Mouse (Mus musculus) right cerebral cortex, adult 2 months (tissue): ENCODE measurements around the gene Ly86.

Experiments used
- DNase-seq, 2 experiments: peaks; one replicate each; pipeline ENCODE4 v3.0.0; 2021 to 2022; ENCODE audit warnings: low spot score in 2 of 2

Ly86 gene

DNA sequence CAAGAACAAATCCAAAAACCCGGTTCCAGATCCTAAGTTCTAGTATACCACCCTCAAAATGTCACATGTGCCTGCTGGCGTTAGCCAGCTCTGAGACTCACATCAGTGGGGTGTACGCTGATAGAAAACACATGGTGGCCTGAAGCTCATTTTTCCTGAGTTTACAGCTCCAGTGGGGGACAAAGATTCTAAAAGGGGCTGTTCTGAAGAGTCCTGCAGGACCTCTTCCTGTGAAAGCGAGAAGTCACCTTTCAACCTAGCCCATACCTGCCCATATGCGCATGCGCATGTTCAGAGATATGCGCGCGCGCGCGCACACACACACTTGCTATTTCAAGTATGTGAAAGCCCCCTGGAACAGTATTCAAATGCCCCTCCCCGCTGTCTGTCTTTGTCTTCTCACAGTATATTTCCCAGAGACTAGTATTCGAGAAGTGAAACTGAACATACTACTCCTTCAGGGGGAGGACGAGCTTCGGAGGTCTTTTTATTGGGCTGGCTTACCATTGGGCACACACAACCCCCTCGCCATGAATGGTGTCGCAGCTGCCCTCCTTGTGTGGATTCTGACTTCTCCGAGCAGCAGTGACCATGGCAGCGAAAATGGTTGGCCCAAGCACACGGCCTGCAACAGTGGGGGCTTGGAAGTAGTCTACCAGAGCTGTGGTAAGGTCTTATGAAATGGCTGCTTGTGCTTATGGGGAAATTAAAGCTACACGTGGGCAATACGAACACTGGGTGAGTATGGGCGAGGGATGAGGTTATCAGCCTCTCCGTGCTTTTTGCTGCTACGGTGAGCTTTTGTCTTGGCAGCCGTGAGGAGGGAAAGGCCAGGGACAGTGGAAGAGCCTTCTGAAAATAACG is at the start of gene Ly86:
Gene Ly86 (plus strand): TSS at position 300 of the 864 bp plus-strand sequence.
- no peak for DNase-seq

DNA sequence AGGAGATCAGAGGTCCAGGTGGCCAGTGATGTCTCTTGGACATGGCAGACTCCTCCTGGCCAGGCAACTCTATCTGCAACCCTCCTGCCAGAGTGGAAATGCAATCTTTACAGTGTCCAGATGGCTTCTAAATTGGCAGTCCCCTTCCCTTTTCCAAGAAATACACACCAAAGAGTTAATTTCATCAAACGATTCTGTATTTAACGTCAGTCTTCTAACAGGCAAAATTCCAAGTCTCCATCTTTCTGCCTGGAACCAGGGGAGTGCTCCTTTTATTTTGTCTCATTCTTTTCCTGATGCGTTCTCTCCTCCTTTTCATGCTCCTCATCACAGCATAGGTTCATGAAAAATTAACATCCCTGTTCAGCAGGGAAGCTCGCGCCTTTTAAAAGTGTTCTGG is 47.1 kb upstream of the Ly86 start:
- no peak for DNase-seq

DNA sequence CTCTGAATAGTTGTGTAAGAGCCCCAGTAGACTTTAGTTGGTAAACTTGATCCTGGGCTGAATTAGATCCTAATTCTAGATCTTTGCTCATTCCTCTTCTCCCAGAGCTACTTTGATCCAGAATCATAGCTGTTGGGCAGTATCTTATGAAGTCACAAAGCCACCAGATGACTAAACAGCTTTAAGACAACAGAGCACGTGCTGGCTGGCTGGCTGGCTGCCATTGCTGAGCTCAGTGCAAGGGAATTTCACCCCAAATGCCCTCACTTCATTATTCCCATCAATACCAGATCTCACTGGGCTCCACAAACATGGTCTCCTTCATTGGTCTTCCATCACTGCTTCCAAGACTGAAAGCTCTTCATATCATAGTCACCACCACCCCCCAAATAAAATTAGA is 46.2 kb upstream of the Ly86 start:
- no peak for DNase-seq

DNA sequence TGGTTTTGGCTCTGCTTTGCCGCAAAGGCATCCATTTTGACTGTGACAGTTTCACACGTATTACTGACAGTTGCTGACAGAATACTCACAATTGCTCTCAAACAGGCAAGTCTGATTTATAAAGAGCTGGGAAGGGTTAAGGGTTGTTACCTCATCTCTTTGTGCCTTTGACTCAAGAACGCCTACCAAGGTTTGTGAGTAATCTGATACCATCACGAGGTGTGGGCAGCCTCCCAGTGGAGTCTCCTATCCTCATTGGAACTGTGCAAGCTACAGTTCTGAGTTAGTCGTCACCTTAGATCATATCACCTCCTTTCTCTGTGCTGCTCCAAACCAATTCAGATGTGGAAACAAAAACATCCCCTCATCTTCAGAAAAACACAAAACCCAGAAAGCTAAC is 42.1 kb upstream of the Ly86 start:
- DNase-seq, result no peak

DNA sequence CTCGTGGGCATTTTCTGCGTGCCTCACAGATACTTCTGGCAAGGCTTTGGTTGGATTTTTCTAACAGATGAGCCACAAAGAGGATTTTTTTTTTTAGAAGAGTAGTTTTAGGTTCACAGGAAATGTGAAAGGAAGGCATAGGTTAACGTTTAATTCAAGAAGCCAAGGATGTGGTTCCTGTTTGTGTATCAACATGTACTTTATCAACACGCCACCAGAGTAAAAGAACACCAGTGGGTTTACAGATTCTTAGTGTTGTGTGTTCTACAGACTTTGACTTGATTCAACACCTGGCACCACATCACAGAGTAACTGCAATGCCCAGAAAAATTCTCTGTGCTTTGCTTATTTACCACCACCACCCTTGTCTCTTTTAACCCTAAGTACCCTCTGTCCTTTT is 37.0 kb upstream of the Ly86 start:
- DNase-seq, result no peak

DNA sequence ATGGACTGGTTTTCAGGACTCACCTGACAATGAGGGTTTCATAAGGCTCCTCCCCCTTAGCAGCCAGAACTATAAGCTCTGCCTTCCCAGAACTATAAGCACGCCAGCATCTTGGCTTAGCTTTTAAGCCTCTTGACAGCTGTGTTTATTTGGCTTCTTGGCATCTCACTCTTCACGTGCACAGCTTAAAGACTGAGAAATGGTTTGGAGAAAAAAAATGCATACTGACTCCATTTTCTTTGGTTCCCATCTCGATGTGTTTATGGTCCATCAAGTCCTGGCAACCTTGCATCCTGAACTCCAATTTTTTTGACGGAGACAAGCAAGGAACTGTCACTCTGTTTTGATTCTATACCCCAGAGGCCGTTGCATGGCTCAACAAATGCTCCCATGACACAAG is 35.7 kb upstream of the Ly86 start:
- DNase-seq, result no peak

DNA sequence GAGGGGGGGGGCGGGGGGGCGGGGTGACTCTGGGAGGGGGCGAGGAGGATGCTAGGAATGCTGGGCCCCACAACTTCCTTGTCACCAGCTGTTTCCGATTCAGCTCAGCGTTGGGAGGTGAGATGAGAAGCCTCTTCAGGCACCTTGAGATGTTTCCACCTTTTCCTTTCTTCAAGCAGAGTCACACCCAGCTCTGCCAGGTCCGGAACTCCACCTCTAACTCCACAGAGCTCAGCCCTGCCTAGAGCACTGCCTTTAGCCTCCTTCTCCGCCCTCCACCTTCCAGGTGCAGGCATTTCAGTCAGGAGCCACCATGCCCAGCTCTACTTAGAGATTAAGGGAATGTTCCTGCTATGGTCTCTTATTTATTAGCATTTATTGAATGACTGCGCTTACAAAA is 34.7 kb upstream of the Ly86 start:
- no peak for DNase-seq

DNA sequence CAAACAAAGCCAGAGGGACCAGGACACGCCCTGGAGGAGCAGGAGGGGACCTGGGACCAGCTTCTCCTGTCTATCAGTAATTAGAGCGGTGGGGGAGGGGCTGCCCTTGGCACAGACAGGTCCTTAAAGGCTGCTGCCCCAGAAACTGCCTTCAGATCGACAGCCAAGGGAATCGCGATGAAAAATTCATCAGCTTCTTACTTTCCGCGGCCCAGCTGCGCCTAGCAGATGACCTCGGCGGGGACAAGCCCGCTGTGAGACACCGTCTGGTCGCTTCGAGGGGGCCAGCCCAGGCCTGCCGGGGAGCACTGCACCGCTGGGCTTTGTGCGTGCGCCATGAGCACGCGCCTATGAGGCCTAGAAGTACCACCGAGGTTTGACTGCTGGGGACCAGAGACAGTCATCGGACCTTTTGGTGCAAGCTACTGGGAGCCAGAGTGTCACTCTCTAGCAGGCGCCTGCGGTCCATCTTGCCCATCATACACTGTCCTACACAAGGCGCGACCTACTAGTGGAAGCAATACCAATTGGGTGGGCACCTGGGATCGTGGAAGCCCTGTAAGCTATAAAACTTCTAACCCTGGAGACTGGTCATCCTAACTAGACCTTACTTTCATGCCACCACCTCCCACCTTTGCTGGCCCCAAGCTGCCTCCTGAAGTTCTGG is 33.3 kb upstream of the Ly86 start:
- peak; percentile 22 to 44 for DNase-seq

DNA sequence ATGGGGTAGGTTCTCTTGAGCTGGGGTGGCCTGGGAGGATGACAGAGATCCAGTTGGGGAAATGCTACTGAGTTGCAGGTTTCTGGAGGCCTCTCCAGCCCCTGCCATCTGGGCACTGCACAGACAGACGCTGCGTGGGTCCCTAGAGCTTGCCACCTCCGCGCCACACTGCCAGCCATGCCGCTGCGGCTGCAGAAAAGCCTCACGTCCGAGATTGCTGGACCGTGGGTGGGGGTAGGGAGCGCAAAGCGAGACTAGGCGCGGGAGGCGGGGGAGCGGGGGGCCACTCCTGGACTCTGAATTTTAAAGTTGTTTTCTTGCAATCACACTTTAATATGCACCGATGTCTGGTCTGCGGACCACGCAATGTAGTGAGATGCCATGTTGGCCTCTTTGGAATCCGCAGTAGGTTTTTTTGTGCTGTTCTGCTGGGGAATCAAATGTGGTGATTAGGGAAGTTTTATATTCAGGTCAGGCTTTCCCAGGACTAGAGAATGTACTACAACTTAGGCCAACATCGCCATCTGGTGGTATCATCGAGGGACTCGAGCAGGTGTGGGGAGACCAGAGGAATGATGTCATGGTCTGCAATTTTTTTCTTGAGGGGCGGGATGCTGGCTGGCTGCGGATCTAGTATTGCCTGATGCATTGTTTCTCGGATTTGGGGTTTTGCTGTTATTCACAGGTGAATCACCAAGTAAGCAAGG is 32.6 kb upstream of the Ly86 start:
- DNase-seq, result peak; percentile 97 to 98

DNA sequence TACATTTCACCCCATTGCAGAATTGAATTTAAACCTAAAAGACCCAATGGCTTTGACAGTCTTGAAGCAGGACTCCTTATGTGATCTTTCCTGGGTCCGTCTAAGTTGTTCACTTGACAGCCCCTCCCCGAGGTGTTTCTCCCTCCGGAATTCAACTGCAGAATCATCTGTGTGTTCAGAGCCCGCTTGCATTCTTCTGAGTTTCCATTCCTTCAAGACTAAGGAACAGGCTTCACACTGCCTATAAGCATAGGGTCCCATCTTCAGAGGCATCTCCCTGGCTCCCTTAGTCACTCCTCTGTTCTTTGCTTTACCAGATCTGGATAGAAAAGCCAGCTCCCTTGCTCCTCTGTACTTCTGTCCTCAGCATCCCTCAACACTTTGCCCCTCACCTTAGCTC is 32.1 kb upstream of the Ly86 start:
- peak in 1 of 2 experiments; percentile 13 for DNase-seq

DNA sequence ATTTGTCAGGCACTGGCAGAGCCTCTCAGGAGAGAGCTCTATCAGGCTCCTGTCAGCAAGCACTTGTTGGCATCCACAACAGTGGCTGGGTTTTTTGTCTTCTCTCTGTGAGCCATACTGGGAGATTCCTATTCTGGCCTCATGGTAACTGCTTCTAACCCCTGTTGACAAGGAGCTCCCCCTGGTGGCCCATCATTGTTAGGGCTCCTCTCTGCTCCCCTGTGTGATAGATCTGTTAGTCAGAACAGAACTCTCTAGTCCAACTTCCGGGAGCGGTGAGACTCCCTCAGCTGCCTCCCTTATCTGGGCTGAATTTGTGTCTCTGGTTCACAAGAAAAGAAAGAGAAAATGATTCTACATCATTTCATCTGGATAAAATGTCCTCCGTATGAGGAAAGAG is 19.5 kb upstream of the Ly86 start:
- peak in 1 of 2 experiments; percentile 69 for DNase-seq

DNA sequence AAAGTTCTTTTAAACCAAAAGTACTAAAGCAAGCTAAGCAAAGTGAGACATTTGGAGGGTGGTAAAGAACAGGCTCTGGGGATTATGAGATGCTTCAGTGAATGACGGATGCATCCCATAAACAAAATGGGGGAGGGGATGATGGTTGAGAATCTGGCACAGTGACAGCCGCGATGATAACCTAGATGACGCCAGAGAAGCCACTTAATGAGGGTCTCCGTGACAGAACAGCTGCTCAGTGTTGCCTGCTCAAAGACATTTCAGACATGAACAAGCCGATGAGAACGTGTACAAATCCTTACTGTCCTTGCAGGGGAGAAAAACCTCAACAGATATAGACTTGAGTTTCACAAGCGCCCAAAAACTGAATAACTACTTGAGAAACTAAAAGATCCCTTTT is 15.3 kb upstream of the Ly86 start:
- no peak for DNase-seq

DNA sequence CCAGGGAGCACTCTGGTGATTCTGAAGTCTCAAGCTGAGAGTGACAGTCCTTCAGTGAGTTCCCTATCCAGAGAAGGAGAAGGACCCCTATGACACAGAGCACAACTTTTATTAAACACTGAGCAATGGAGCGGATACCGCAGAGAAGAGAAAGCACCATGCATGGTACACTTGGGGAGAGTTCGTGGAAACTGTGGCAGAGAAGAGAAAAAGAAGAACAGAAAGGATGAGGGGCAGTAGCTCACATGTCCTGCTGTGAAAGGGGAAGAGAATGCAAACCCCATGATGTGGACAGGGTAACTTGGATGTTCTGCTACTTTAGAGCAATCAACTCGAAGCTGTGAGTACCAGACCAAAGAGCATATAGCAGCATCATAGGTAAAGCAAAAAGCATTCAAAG is 14.0 kb upstream of the Ly86 start:
- DNase-seq, result no peak

DNA sequence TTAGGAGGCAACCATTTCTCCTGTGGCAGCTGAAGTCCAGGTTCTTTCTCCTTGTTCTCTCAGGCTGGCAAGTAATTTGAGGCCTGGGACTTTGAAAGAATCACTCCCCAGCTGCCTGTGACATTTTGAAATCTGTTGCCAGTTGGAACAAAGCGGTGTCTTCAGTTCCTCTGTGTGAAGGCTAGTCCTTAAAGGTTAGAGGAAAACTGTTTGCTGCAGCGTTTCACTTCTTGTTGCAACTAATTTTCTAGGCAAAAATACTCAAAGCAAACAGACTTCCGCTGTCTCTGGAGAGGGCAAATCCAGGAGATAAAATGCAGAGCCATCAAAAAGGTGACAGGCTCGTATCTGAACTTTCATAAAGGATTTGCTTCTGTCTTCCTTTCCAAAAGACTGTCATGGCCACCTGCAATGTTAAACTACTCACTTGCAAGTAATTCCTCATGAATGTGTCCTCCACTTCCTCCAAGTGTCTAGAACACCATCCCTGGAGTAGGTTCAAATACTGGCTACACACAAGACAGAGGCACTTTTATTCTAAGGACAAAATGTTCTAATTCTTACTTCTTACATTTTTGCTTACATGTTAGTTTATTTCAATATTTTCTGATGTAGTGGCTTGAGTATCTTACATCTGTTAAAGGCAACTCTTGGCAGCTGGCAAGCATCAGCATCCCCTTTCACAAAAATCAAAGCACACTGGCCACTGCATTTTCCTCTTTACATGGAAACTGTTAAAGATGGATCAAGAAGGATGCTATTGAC is 12.0 kb upstream of the Ly86 start:
- DNase-seq, result no peak

DNA sequence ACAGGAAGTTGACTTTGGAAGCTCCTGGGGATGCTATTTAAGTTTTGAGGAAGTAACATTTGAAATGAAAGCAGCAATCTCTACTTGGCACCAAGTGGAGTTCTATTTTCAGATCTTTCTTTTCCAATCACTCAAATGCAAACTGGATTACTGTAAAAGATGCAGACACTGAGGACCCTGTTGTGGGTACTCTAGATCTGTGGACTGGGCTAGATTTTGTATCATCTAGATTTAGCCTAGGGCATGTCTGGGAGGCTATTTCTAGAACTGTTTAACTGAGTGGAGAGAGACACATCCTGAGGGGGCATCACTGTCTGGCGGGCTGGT is 11.5 kb upstream of the Ly86 start:
- no peak for DNase-seq

DNA sequence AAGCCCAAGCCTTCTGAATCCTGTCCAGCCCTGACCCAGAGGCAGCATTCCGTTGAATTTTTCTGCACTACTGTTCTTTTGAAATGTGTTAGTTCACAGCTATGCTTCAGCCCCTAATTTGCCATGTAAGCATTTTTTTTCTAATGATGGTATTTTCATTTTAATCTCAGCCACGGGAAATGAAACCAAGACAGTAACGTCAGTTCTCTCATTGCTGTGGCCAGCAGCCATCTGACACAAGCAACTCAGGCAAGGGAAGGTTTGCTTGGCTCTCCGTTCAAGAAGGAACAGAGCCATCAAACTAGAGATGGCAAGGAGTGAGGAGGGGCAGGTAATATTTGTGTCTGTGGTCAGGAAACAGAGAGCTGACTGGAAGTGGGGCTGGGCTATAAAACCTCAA is 7.7 kb upstream of the Ly86 start:
- no peak for DNase-seq

DNA sequence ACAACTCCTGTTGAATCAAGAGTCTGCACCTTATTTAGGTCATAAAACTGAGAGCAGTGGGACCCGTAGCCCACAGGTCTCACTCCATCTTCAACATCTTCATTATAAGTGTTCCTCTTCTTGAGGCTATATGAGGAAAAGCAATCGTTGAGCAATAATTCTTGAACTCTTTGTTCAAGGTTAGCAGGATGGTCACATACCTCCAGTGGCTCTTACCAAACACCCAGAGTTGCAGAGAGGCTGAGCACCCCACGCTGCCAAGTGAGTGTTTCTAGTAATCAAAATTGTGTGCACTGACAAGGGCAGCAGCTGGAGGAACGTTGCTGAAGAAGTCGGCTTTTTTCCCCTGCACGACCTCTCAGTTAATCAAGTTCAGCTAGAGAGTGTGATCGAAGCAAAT is 7.1 kb upstream of the Ly86 start:
- DNase-seq, result no peak

DNA sequence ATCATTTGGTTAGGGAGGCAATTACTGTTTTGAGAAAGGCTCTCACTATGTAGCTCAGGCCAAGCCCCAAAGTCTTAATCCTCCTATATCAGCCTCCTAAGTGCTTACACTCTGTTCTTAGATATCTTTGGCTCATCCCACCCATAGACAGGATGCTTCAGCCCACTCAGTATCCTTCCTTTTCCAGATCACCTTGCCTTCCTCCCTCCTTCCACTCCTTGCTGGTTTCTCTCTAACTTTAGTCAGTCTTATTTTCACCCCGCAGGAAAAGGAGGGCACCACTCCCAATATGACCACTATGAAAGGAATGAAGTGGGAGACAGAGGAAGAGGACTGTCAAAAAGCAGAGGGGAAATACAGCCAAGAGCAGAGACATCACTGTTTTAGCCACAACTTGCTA is 2.2 kb upstream of the Ly86 start:
- no peak for DNase-seq

DNA sequence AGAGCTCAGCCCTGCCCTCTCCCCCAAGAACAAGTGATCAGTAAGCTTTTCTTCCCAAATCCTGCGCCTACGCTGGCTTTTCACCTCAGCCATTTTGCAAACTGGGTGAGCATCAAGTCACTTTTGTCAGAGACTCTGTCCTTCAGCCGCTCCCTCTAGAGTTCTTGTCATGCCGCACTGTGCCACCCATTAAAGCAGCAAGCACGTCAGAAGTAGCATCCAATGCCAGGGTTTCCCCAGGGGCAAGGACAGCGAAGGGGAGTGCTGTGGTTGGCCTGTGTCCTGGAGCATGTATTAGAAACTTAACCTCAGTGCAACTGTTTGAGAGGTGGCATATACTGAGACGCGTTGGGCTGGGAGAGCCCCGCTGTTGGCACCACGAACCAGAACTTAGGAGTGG is 815 bp downstream of the Ly86 start:
- DNase-seq, result no peak

DNA sequence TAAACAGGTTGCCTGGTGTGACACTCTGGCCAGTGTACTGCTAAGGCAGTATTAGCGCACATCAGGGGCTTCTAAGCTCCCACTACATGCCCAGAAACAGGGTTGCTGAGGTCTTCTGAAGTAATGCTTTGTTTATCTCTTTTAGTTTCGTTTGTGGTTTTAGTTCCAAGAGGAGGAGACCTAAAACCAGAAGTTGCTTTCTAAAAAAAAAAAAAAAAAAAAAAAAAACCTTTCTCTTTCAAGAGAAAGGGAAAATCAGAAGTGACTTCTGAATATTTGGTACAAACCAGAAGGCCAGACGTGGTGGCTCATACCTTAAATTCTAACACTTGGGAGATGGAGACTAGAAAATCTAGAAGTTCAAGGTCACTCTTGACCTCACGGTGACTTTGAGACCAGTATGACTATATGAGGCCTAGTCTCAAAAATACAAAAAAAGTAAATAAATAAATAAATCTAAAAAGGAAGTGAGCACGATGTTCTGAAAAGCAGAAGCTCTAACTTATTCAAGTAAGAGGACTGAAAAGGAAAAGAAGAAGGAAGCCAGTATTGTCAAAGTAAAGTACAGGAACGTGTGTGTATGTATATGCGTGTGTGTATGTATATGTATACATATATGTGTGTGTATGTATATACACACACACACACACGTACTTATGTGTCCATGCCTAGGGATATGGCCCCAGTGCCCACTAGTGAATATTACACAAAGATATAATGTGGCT is 3.0 kb downstream of the Ly86 start:
- DNase-seq, result no peak

DNA sequence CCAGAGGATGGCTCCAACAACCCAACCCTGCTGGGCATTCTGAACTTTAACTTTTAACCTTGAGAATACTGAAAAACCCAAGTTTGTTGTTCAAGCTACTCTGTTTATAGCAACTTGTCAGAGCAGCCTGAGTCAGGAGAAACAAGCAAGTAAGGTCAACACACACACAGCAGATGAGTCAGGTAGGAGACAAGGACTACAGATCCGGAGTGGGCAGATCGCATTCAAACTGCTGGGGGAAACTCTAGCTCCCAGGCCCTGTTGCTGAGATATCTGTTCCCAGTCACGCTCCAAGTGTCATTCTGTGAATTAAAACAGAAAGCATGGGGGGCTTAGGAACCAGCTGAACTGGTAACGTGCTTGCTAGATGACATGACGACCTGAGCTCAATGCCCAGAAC is 4.0 kb downstream of the Ly86 start:
- DNase-seq, result no peak

DNA sequence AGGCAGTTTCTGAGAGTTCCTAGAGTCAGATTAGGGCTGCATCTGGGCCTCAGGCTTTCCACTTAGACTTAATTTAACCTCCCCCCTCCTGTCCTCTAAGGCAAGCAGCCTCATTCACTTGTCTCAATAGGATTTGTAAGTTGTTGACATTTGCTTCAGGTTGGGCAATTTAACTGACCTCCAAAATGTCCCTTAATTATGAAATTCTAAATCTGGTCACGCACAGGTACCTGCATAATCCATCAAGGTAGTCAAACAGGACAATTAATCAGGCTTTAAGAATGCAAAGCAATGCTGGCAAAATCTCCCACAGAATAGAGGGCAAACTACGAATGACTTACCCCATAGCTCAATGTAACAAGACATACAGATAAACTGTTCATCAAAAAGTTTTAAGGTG is 8.0 kb downstream of the Ly86 start:
- DNase-seq, result no peak
